Mouse (Mus musculus): ENCODE results near the gene Fgf4.
A peak's percentile ranks its signal among the peaks of the same experiment; 100 is the strongest.

Fgf4 gene

DNA sequence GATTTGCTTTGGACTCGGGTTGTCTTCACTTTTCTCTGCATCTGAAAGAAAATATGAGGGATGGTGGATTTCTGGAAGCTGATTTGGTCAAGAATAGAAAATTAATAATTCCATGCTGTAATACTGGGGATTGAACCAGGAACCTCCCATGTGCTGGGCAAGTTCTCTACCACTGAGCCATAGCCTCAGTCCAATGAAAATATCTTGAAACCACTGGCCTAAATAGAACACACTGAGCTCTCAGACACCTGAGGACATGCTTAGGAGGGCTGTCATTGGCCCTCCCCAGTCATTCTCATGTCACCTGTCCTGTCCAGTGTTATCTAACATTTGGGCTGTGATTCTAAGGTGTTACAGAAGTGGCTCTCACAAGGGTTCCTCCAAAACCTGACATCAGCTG is 64.0 kb downstream of the Fgf4 start:
- no peak for DNase-seq (ENCODE audit: low spot score in 2 of 2)

DNA sequence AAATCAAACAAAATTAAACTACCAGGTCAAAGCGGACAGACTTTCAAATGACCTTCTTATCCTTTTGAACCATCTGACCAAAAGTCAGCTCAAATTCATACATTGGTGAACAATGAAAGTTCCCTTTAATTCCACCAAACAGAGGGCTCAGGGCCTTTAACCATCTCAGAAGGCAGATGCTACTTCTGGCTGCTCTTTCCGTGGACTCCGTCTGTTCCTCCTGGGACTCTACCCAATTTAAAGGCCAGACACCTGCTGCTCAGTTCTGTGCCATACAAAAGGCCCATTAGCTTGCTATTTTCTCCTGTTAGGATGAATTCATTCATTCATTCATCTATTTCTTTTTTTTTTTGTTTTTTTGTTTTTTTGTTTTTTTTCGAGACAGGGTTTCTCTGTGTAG is 65.7 kb downstream of the Fgf4 start:
- no peak for DNase-seq (ENCODE audit: low spot score in 2 of 2)

GRCm38 (mm10) chr7:144914296-144914947 is 67.3 kb downstream of the Fgf4 start:
- DNase-seq (ENCODE audit: low spot score in 2 of 2) = peak; percentile 44 to 87

All from frontal cortex, postnatal 25 days (tissue).